Mouse (Mus musculus): ENCODE results near the gene Stil.

The Stil gene

DNA sequence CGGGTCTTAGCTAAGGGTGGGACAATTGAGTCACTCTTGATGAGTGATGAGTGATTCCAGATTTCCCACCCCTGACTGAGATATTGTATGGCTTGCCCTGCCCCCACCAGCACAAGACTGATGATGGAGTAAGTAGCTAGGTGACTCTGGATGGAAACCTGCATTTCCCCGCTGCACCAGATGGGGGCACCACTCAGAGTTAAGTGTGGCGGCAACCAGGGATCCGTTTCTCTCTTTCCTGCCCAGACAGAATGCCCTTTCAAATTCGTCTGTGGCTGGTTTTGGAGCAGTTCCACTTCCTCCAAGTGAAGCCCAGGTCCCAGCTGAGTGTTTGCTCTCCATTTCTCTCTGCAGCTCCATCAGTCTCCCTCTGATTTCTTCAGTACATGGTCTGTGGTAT, 47.8 kb downstream of the Stil start:
- peak; percentile 43 to 80 for DNase-seq (ENCODE audit: inconsistent age in 2 of 2, low spot score in 1 of 2)

DNA sequence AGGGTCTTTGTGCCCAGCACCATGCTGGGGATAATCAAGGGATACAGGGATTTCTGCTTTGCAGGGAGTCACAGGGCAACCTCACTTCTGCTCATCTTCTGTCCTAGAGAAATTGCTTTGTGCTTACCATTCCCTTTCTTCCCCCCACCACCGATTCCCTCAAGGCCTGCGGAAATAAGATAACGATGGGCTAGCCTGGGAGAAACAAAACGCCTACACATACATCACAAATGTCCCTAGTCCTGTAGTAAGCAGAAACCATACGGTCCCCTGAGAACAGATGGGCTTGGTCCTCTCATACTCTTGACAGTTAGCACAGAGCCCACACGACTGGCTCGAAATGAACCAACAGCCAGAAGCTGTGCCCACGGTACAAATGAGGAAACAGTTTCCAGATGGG, 48.2 kb downstream of the Stil start:
- no peak for DNase-seq (ENCODE audit: inconsistent age in 2 of 2, low spot score in 1 of 2)

- DNase-seq (ENCODE audit: inconsistent age in 2 of 2, low spot score in 1 of 2): no peak
Measured at GRCm38 (mm10) chr4:115051245-115051644, 51.3 kb downstream of the Stil start.

- peak; percentile 74 to 85 for DNase-seq (ENCODE audit: inconsistent age in 2 of 2, low spot score in 1 of 2)
Measured at GRCm38 (mm10) chr4:115052343-115053005, 52.5 kb downstream of the Stil start.

- no peak for DNase-seq (ENCODE audit: inconsistent age in 2 of 2, low spot score in 1 of 2)
Measured at GRCm38 (mm10) chr4:115055044-115055443, 55.1 kb downstream of the Stil start.

- DNase-seq (ENCODE audit: inconsistent age in 2 of 2, low spot score in 1 of 2): no peak
Measured at GRCm38 (mm10) chr4:115055691-115056090, 55.7 kb downstream of the Stil start.

- peak in 1 of 2 experiments; percentile 61 for DNase-seq (ENCODE audit: inconsistent age in 2 of 2, low spot score in 1 of 2)
Measured at GRCm38 (mm10) chr4:115056371-115056920, 56.5 kb downstream of the Stil start, which contains the start of gene Tal1. TSS of gene Tal1 (plus strand) at chr4:115056426.

DNA sequence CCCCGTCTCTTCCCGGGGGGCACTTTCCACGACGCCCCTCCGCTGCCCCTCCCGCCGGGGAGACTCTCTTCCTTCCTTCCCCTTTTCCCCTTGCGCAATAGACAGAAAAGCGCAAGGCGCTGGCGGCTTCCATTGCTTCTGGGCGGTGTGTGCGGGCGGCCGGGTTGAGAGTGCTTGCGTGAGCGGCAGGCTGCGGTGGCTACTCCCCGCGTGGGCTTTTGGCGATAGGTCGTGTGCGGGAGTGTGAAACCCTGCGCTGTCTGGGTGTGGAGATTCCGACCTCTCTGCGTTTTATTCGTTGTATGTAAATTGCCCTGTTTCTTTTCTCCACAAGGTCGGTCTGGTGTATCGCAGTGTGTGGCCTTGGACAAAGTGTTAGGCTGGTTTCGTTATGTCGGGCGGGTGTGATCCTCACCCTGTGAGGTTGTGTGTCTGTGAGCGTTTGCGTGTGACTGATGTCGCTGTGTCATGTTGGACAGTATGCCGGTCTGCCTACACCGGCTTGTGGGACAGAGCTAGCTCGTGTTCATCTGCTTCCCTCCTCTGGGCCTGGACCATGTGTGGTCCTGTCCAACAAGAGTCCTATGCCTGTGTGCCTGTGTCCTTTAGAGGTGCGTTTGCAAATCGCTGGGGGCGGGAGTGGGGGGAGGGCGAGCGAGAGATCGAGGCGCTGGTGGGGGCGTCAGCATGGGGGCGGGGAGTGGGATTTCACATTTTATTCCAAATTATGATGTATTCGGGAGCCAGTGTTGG, 57.1 kb downstream of the Stil start:
- DNase-seq (ENCODE audit: inconsistent age in 2 of 2, low spot score in 1 of 2): peak; percentile 27 to 85

- DNase-seq (ENCODE audit: inconsistent age in 2 of 2, low spot score in 1 of 2): peak; percentile 17 to 64
Measured at GRCm38 (mm10) chr4:115057674-115058316, 57.8 kb downstream of the Stil start.

GRCm38 (mm10) chr4:115058317-115058761, 58.4 kb downstream of the Stil start:
- no peak for DNase-seq (ENCODE audit: inconsistent age in 2 of 2, low spot score in 1 of 2)

DNA sequence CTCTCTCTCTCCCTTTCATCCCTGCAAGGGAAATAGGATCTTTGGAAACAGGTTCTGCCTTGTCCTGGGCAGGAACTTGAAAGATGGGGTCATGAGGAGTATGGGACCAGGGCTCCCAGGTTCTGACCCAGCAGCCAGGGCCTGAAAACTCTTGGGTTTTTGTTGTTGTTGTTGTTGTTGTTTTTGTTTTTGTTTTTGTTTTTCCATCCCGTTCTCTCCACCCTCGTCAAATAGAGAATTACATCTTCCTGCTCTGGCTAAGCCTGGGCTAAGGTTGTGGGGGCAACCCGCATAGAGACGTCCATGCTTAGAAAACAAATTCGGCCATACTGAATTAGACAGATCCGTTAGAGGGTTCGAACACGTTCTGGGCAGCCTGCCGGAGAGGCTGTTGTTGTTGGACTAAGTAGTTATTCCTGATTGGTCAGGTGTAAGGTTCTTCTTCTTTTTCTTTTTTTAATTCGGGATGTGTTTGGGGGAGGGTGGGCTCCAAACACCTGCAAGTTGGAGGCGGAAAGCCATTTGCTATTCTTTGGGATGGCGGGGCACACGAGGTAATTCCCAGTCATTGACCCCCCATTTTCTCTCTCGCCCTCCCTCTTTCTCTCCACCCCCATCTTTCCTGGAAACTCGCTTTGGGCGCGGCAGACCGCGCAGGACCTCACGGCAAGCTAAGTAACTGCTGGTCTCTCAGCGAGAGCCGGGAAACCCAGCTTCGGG, 59.1 kb downstream of the Stil start:
- DNase-seq (ENCODE audit: inconsistent age in 2 of 2, low spot score in 1 of 2): peak in 1 of 2 experiments; percentile 40

- peak in 1 of 2 experiments; percentile 63 for DNase-seq (ENCODE audit: inconsistent age in 2 of 2, low spot score in 1 of 2)
Measured at GRCm38 (mm10) chr4:115059871-115060270, 59.9 kb downstream of the Stil start.

DNA sequence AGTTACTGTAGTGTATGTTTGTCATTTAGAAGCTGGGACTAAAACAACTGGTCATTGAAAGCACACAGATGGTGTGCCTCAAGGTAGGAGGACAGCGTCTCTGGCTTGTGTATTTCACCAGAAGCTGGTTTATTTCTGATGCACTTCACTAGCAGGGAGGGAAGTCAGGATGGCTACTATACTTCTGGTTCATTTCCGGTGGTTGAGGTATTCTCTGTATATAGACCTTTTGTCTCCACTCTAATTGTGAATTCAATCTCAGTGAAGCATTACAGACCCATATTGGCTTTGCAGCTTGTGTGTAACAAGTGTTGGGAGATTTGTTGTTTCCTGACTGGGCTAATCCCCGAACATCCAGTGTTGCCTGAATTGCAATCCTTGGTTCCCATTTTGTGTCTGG, 60.8 kb downstream of the Stil start:
- DNase-seq (ENCODE audit: inconsistent age in 2 of 2, low spot score in 1 of 2): no peak

- DNase-seq (ENCODE audit: inconsistent age in 2 of 2, low spot score in 1 of 2): no peak
Measured at GRCm38 (mm10) chr4:115062540-115062874, 62.5 kb downstream of the Stil start.

- peak; percentile 23 to 55 for DNase-seq (ENCODE audit: inconsistent age in 2 of 2, low spot score in 1 of 2)
Measured at GRCm38 (mm10) chr4:115062875-115063517, 63.0 kb downstream of the Stil start.

DNA sequence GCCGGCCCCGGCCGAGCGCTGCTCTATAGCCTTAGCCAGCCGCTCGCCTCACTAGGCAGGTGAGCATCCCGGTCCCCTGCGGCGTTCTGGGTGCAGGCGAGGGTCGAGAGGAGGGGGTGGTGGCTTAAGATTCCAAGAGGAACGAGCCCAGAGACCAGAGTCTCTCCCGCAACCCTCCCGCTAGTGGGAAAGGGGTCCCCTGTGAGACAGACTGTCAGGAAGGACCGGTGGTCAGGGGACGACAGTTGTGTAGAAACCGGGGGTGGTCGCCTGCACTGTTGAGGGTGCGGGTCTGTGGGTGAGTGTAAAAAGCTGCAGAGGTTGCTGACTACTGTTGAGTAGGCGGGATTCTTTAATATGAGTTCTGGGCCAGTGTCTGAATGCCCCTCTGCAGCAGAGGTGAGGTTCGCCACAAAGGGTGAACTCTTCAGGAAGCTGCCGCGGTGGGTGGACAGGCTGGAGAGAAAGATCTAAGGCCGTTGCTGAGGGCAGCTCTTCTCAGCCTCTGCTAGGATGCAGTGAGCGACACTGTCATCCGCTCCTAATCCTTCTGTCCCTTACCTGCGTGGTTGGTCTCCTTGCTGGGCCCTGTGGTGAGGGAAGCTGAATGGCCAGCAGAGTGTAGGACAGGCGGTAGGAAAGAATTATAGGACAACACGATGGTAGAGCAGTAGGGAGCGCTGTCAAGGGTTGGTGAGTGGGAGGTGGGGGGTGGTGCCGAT, 63.7 kb downstream of the Stil start:
- no peak for DNase-seq (ENCODE audit: inconsistent age in 2 of 2, low spot score in 1 of 2)

DNA sequence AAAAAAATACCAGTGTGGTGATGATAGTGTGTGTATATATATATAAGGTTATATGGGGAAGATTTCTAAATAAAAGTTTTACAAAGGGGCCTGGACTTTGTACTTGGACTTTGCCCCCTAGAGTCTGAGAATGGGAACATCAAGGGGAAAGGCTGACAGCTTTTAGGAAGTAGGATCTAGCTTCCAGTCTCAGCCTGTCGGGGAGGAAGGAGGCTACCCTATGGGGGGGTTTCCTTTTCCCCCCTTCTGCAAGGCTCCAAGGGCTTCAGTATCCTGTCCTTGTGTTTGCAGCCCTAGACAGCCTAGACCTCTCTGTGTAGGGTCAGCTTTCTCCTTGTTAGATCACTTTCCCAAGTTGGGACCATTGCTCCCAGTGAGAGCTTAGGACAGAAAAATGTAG, 71.7 kb downstream of the Stil start:
- DNase-seq (ENCODE audit: inconsistent age in 2 of 2, low spot score in 1 of 2): no peak

DNA sequence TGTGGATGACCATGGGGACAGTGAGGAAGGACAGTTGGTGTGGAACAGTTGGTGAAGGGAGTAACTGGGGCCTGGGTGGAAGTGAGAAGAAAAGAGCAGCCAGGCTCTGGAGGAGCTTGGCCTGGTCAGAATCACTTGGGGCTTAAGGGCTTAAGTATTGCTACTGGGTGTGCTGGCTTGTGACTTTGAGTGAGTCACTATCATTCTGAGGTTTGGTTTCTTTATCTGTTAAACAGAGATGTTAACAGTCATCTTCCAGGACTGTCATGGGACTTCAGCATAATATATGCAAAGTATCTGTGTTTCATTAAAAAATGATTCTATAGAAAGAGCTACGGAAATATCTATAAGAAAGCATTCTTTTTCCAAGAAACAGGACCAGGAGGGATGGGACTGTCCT, 74.8 kb downstream of the Stil start:
- no peak for DNase-seq (ENCODE audit: inconsistent age in 2 of 2, low spot score in 1 of 2)

GRCm38 (mm10) chr4:115075204-115075915, 75.4 kb downstream of the Stil start:
- DNase-seq (ENCODE audit: inconsistent age in 2 of 2, low spot score in 1 of 2): peak in 1 of 2 experiments; percentile 17

Data from adrenal gland, adult (tissue).